In the genomic region with DNA sequence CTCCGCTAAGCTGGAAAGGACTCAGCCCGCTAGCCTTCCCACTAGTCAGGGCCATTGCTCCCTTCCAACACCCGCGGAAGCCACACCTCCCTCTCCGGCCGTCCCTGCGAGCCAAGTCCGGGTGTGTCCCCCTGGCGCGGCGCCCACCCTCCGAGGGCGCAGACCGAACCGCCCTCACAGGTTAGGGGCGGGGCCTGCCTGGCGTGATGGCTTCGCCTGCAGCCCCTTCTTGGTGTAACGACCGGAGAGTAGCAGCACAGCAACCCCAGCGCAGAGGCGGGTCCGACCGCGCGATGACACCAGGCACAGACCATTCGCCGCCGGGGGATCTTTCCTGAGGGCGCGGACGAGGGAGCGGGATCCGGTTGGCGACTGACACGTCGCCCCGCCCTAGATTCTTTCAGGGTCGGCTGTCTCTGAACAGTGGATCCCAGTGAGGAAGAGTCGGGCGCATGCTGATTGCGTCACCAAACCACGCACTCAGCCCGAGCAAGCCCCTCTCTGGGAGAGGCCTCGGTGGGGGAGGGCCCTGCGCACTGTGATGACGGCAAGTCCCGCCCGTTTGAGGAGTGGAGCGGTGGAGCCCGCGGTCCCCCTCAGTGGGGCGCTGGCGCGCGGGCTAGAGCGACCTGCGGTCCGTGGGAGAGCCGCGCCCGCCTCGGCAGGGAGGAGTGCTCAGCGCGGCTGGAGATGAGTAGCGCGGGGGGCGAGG, we compare ENCODE assay signal across 7 mouse cellular contexts. TPM values are rescaled to one million over a fixed set of nuclear protein-coding genes. Genes with fewer than 3 reads are reported as not detected.
DNase-seq lines count a peak whose midpoint lies in the region; ATAC-seq and TF ChIP-seq lines count a peak whose summit lies in the region.

A gene (plus strand): TSS at position 544 of the 712 bp plus-strand sequence.

- H3K4me3 ChIP-seq in embryonic facial prominence, embryonic 10.5 days = peak within 1 kb of the TSS; percentile 95
- peak within 1 kb of the TSS; percentile 92 for H3K4me3 ChIP-seq in intestine, postnatal 0 days (ENCODE audit: low read depth, low read length)
- peak within 1 kb of the TSS; percentile 97 for H3K4me3 ChIP-seq in midbrain, embryonic 12.5 days
- peak within 1 kb of the TSS; percentile 70 for H3K4me3 ChIP-seq in small intestine, adult 2 months (ENCODE audit: low read depth, low read length)

- peaks cover 12% of the 10 kb centered on the region for H3K4me1 ChIP-seq in embryonic facial prominence, embryonic 10.5 days
- H3K4me1 ChIP-seq in intestine, postnatal 0 days (replicated peaks; ENCODE audit: control insufficient read depth, insufficient read depth, low read length) = no peaks in the 10 kb centered on the region
- peaks cover 9% of the 10 kb centered on the region for H3K4me1 ChIP-seq in midbrain, embryonic 12.5 days
- no peaks in the 10 kb centered on the region for H3K4me1 ChIP-seq in small intestine, adult 2 months (ENCODE audit: control insufficient read depth, insufficient read depth, insufficient read length, low read length)

- H3K27ac ChIP-seq in embryonic facial prominence, embryonic 10.5 days (replicated peaks) = peak within 1 kb of the TSS; percentile 94
- H3K27ac ChIP-seq in intestine, postnatal 0 days (ENCODE audit: low read depth, low read length) = peak within 1 kb of the TSS; percentile 99
- peak within 1 kb of the TSS; percentile 94 for H3K27ac ChIP-seq in midbrain, embryonic 12.5 days (replicated peaks)
- H3K27ac ChIP-seq in small intestine, adult 2 months (ENCODE audit: insufficient read depth, low read depth, low read length) = peak within 1 kb of the TSS; percentile 94

- H3K4me2 ChIP-seq in intestine, postnatal 0 days (replicated peaks; ENCODE audit: low read depth) = peak within 1 kb of the TSS; percentile 80
- peak within 1 kb of the TSS; percentile 99 for H3K4me2 ChIP-seq in midbrain, embryonic 12.5 days (replicated peaks)

- H3K36me3 ChIP-seq in embryonic facial prominence, embryonic 10.5 days (replicated peaks) = no peaks in the 10 kb centered on the region
- H3K36me3 ChIP-seq in intestine, postnatal 0 days (ENCODE audit: control insufficient read depth, insufficient read depth) = no peaks in the 10 kb centered on the region
- no peaks in the 10 kb centered on the region for H3K36me3 ChIP-seq in midbrain, embryonic 12.5 days
- H3K36me3 ChIP-seq in small intestine, adult 2 months (ENCODE audit: control insufficient read depth, insufficient read depth, low read length) = no peaks in the 10 kb centered on the region

- TF ChIP-seq POLR2A in small intestine, adult 2 months (IDR thresholded peaks at IDR 0.05; ENCODE audit: low read depth, low read length) = peak; percentile 98

- H3K9me3 ChIP-seq in embryonic facial prominence, embryonic 10.5 days = no peaks in the 10 kb centered on the region
- no peaks in the 10 kb centered on the region for H3K9me3 ChIP-seq in intestine, postnatal 0 days (ENCODE audit: control insufficient read depth)
- H3K9me3 ChIP-seq in midbrain, embryonic 12.5 days = no peaks in the 10 kb centered on the region

- DNase-seq in adrenal gland, postnatal 10 days = peak; percentile 100
- DNase-seq in embryonic facial prominence, embryonic 10.5 days (ENCODE audit: low spot score) = peak; percentile 100
- DNase-seq in gonadal fat pad, adult 2 months (ENCODE audit: low read depth) = peak; percentile 92
- DNase-seq in left cerebral cortex, postnatal 4 days = peak; percentile 100

- intact Hi-C loops in left cerebral cortex, postnatal 4 days (cut with DNase I) = loop anchor here (10.0 kb wide), 1 partner anchor 324 kb away; no protein-coding TSS in a partner anchor

- H3K9ac ChIP-seq in intestine, postnatal 0 days (ENCODE audit: low read depth, low read length) = peak within 1 kb of the TSS; percentile 97
- H3K9ac ChIP-seq in midbrain, embryonic 12.5 days (replicated peaks) = peak within 1 kb of the TSS; percentile 95

- no peaks in the 10 kb centered on the region for H3K27me3 ChIP-seq in embryonic facial prominence, embryonic 10.5 days (replicated peaks; ENCODE audit: low read depth, poor library complexity, severe bottlenecking)
- H3K27me3 ChIP-seq in intestine, postnatal 0 days (replicated peaks; ENCODE audit: control insufficient read depth, insufficient read depth, low read length) = no peaks in the 10 kb centered on the region
- no peaks in the 10 kb centered on the region for H3K27me3 ChIP-seq in midbrain, embryonic 12.5 days
- no peaks in the 10 kb centered on the region for H3K27me3 ChIP-seq in small intestine, adult 2 months (ENCODE audit: control insufficient read depth, insufficient read depth, low read length)

- peak; percentile 74 for TF ChIP-seq CTCF in intestine, postnatal 0 days (IDR thresholded peaks at IDR 0.05; ENCODE audit: low read depth)
- TF ChIP-seq CTCF in small intestine, adult 2 months (IDR thresholded peaks at IDR 0.05; ENCODE audit: extremely low read depth, insufficient read length, insufficient replicate concordance, low read depth, low read length) = no peak

- peak; percentile 97 for ATAC-seq in intestine, postnatal 0 days
- ATAC-seq in midbrain, embryonic 12.5 days (ENCODE audit: low FRiP score, low read depth) = peak; percentile 98

- under 1% methylated on average over 68 of the region's 68 CpGs for WGBS in embryonic facial prominence, embryonic 10.5 days
- under 1% methylated on average over 62 of the region's 68 CpGs for WGBS in intestine, postnatal 0 days
- WGBS in midbrain, embryonic 12.5 days = under 1% methylated on average over 68 of the region's 68 CpGs
- WGBS in small intestine, adult 2 months = under 1% methylated on average over 68 of the region's 68 CpGs

RNA-seq across cellular contexts. Expression of the gene that starts here (rescaled TPM):
- 10 to 100 TPM; 42.2 to 46.8 TPM for total RNA-seq in adrenal gland, postnatal 10 days (2021)
- 13.8 and 14.0 TPM in 2 replicates for polyA plus RNA-seq in embryonic facial prominence, embryonic 10.5 days (2016; fragmentation: Nextera tagmentation; extraction: Ambion mirVana)
- polyA plus RNA-seq in gonadal fat pad, adult 2 months (2012; rRNA removed) = 17.3 and 24.2 TPM in 2 replicates
- polyA plus RNA-seq in intestine, postnatal 0 days (2015; fragmentation: Nextera tagmentation; extraction: Ambion mirVana) = 14.1 and 14.9 TPM in 2 replicates
- 10 to 100 TPM; 52.5 to 72.2 TPM for total RNA-seq in left cerebral cortex, postnatal 4 days (2021)
- polyA plus RNA-seq in midbrain, embryonic 12.5 days (2016; fragmentation: Nextera tagmentation; extraction: Ambion mirVana) = 17.9 and 19.7 TPM in 2 replicates
- 5.6 and 14.3 TPM in 2 replicates for polyA plus RNA-seq in small intestine, adult 2 months (2012; rRNA removed)

Comparison
In these comparisons a context has a peak if more than half of its experiments do, and no peak if none do; other contexts are left out.
1. Peak in every context shown above with its lines: DNase-seq, ATAC-seq, H3K4me3 ChIP-seq and H3K27ac ChIP-seq.